Mouse (Mus musculus): Measurements from ENCODE around the gene Atg7.

DNA sequence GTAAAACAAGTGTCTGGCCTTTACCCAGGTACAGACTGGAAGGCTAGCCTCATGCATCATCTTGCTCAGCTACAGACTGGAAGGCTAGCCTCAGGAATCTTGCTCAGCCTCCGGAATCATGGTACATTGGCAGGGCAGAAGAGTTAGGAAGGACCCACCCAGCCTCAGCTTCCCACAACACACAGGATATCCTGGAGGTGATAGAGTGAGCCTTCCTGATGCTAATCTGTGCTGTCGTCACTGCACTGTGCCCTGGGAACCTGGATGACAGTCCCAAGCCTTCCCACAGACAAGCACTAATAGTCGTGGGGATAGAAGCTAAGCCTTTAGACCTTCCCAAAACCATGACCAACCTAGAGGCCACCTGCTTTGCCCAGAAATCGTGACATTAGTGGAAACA, 223.7 kb downstream of the Atg7 start:
- no peak for TF ChIP-seq CTCF (IDR thresholded peaks at IDR 0.05; ENCODE audit: control insufficient read depth, insufficient read depth, low read length)
- no peak for TF ChIP-seq POLR2A (IDR thresholded peaks at IDR 0.05; ENCODE audit: borderline replicate concordance, control insufficient read depth, low read depth, low read length)
